Mouse (Mus musculus) hindbrain, embryonic 13.5 days (tissue): ENCODE measurements at regions not wholly inside any gene's neighbourhood (a gene's known extent, or its start where the extent isn't known, plus 50 kb on each side); places are given as distances from the start of the nearest gene placed in this dataset.

Experiments used
- ATAC-seq: fragments of 200-750 bp; cut with Nextera tagmentation; 2 replicates; pipeline ENCODE4 v1.8.0; 2017; ENCODE audit warnings: moderate TSS enrichment; ENCODE audit not compliant: low FRiP score
- H3K27ac ChIP-seq: fragments of 300-500 bp; sonication (generic); 2 replicates; pipeline ENCODE4 v1.5.1; 2015; ENCODE audit warnings: inconsistent platforms, mild to moderate bottlenecking, moderate library complexity
- H3K27me3 ChIP-seq: fragments of 300-500 bp; sonication (generic); 2 replicates; pipeline ENCODE4 v1.6.1; 2015; ENCODE audit warnings: mild to moderate bottlenecking, inconsistent platforms
- H3K36me3 ChIP-seq: fragments of 300-500 bp; sonication (generic); 2 replicates; pipeline ENCODE4 v1.6.1; 2015; ENCODE audit warnings: mild to moderate bottlenecking, inconsistent platforms
- H3K4me1 ChIP-seq: fragments of 300-500 bp; sonication (generic); replicated peaks from 2 replicates; pipeline ENCODE4 v1.6.1; 2015; ENCODE audit warnings: inconsistent platforms
- H3K4me2 ChIP-seq: fragments of 300-500 bp; sonication (generic); 2 replicates; pipeline ENCODE4 v1.6.1; 2015; ENCODE audit warnings: inconsistent platforms, mild to moderate bottlenecking, moderate library complexity
- H3K4me3 ChIP-seq: fragments of 300-500 bp; sonication (generic); 2 replicates; pipeline ENCODE4 v1.5.1; 2015; ENCODE audit warnings: mild to moderate bottlenecking, inconsistent platforms
- H3K9ac ChIP-seq: fragments of 300-500 bp; sonication (generic); 2 replicates; pipeline ENCODE4 v1.6.1; 2015; ENCODE audit warnings: mild to moderate bottlenecking, inconsistent platforms
- H3K9me3 ChIP-seq: fragments of 300-500 bp; sonication (generic); 2 replicates; pipeline ENCODE4 v1.6.1; 2016; ENCODE audit warnings: inconsistent platforms
- WGBS: fragments of 180-500 bp; shearing (Covaris S2); methylation state at CpG from one replicate; pipeline ENCODE4 v1.1.7; 2015; 5-methylcytosine and 5-hydroxymethylcytosine counted together

GRCm38 (mm10) chr19:15606440-15606839 is 340.7 kb downstream of the Psat1 start:
- H3K36me3 ChIP-seq, result no peaks in the 10 kb centered on the region
- WGBS, result 53% methylated on average over 4 of the region's 4 CpGs
- no peaks in the 10 kb centered on the region for H3K27me3 ChIP-seq
- H3K4me1 ChIP-seq, result peaks cover 19% of the 10 kb centered on the region
- H3K4me3 ChIP-seq, result no peak overlapping the region
- H3K27ac ChIP-seq, result no peak overlapping the region
- ATAC-seq, result no peak
- H3K9me3 ChIP-seq, result no peaks in the 10 kb centered on the region
- no peak overlapping the region for H3K4me2 ChIP-seq
- H3K9ac ChIP-seq, result no peak overlapping the region

DNA sequence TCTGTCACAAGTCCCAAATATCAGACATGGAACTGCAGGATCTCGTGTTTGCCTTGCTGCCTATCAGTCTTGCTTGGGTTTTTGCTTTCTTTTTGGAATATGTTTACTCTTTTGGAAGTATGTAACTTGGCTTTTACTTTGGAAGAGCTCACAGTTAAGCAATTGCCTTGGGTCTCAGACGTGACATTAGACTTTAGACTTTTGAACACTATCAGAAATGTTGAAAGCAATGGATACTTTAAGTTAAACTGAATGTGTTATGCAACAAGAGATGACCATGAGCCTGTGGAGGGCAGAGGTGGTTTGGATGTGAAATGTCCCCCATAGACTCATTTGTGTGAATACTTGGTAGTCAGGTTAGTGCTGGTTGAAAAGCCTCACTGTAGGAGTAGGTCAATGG is 354.3 kb downstream of the Psat1 start:
- WGBS, result 75% methylated on average over 2 of the region's 2 CpGs
- H3K9me3 ChIP-seq, result no peaks in the 10 kb centered on the region
- no peak for ATAC-seq

GRCm38 (mm10) chr19:15583782-15584693 is 363.1 kb downstream of the Psat1 start:
- Histone ChIP-seq H3K4me2 (peak overlapping the region; percentile 14), H3K9me3 (peaks cover 10% of the 10 kb centered on the region; the same call in 1 of the 2 replicates), H3K27me3 (0 out of 2 replicates have a peak, but pooled peaks cover 4% of the 10 kb centered on the region), H3K4me1 (peaks cover 19% of the 10 kb centered on the region), H3K4me3 (no peak overlapping the region), H3K36me3 (no peaks in the 10 kb centered on the region), H3K27ac (0 out of 2 replicates have a peak overlapping the region, but pooled peaks have one; percentile 26), H3K9ac (no peak overlapping the region)
- peak; percentile 78 for ATAC-seq
- 20% methylated on average over 15 of the region's 15 CpGs for WGBS

More for the DNA sequence above, 354.3 kb downstream of the Psat1 start:
- Histone ChIP-seq H3K9ac (no peak overlapping the region), H3K4me2 (no peak overlapping the region), H3K27ac (no peak overlapping the region), H3K27me3 (no peaks in the 10 kb centered on the region), H3K36me3 (no peaks in the 10 kb centered on the region), H3K4me1 (no peaks in the 10 kb centered on the region), H3K4me3 (no peak overlapping the region)

DNA sequence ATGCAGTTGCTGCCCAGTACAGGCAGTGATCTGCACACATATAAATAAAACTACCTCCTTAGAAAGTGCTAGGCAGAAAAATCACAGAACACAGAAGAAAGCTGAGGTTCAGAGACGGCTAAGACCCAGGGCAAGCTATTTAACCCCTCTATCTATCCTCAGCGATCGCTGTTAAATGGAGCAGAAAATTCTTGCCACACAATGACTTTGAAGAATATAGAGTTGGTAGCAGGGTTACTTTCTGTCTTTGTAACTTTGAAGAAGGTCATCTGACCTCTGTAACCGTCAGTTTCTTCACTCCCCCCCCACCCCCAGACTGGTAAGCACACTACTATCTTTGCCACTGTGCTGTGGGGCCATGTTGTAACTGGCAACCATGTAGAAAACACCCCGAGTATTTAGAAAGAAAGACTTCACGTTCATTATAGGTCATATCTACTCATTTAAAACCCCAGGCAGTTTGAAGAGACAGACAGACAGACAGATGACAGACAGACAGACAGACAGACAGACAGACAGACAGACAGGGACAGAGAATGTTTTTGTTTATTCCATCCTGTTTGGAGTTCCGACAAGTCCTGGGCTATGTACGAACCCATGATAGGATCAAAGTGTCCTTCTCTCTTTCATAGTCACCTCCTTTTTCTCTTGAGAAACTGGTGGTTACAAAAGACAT is 363.9 kb downstream of the Psat1 start:
- H3K4me2 ChIP-seq, result no peak overlapping the region
- ATAC-seq, result no peak
- 26% methylated on average over 8 of the region's 8 CpGs for WGBS

DNA sequence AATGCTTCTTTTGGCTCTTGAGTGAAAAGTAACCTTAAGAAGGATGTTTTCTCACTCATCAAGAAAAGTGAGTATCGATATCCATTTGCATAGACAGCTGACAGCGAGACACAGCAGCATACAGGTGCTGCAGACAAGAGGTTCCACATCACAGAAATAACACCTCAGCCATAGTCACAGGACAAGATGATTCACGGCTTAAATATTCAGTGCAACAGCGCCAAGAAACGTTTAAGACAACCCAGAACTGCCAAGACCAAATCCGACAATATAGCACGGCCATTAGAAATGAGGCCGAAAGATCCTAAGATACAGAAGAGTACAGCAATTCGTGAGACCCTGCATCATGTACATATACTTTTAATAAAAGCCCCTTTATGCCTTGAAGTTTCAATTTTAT is 375.9 kb downstream of the Psat1 start:
- Histone ChIP-seq H3K9ac (no peak overlapping the region), H3K27me3 (0 out of 2 replicates have a peak, but pooled peaks cover under 1% of the 10 kb centered on the region), H3K4me2 (no peak overlapping the region), H3K36me3 (no peaks in the 10 kb centered on the region), H3K27ac (no peak overlapping the region), H3K9me3 (no peaks in the 10 kb centered on the region), H3K4me3 (no peak overlapping the region), H3K4me1 (no peaks in the 10 kb centered on the region)
- 92% methylated on average over 9 of the region's 9 CpGs for WGBS
- no peak for ATAC-seq

More for the DNA sequence above, 363.9 kb downstream of the Psat1 start:
- peaks cover 10% of the 10 kb centered on the region; the same call in 1 of the 2 replicates for H3K9me3 ChIP-seq
- H3K27me3 ChIP-seq, result 0 out of 2 replicates have a peak, but pooled peaks cover 4% of the 10 kb centered on the region
- no peak overlapping the region for H3K4me3 ChIP-seq
- peaks cover 19% of the 10 kb centered on the region for H3K4me1 ChIP-seq
- no peaks in the 10 kb centered on the region for H3K36me3 ChIP-seq
- H3K27ac ChIP-seq, result 0 out of 2 replicates have a peak overlapping the region, but pooled peaks have one; percentile 26
- no peak overlapping the region for H3K9ac ChIP-seq

DNA sequence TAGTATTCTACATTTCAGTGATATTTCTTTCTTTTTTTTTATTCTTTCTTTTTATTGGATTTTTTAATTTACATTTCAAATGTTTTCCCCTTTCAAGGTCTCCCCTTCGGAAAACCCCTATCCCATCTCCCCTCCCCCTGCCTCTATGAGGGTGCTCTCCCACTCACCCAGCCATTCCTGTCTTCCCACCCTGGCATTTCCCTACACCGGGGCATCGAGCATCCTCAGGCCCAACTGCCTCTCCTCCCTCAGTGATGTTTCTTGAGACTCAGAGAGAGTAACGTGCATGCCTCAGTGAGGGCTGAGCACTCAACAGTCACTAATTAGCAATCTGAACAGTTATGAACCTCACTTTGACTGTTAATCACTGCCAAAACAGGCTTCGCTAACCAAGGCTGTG is 385.6 kb downstream of the Psat1 start:
- H3K4me3 ChIP-seq, result no peak overlapping the region
- no peaks in the 10 kb centered on the region for H3K9me3 ChIP-seq
- WGBS, result 83% methylated on average over 5 of the region's 5 CpGs
- no peak overlapping the region for H3K9ac ChIP-seq
- no peak overlapping the region for H3K4me2 ChIP-seq
- no peaks in the 10 kb centered on the region for H3K4me1 ChIP-seq
- no peaks in the 10 kb centered on the region for H3K27me3 ChIP-seq
- H3K36me3 ChIP-seq, result no peaks in the 10 kb centered on the region
- no peak for ATAC-seq
- H3K27ac ChIP-seq, result no peak overlapping the region

DNA sequence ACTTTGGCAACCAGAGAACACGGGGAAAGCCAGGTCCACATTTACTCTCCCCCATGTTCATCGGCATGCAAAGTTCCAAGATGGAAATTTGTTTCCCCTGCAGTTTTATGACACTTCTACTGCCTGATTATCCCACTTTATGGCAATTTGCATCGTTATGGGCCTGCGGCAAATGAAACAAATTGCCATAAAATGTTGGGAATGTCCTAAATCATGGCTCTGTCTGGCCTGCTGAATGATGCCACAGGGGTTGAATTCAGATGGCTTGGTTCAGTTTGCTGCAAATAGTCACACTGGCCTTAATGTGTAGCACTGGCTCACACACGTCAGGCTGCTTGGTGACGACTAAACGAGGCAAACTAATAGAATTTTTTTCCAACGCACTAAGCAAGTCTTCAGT is 393.2 kb downstream of the Psat1 start:
- no peaks in the 10 kb centered on the region for H3K4me1 ChIP-seq
- no peak overlapping the region for H3K27ac ChIP-seq
- WGBS, result 81% methylated on average over 8 of the region's 8 CpGs
- H3K27me3 ChIP-seq, result no peaks in the 10 kb centered on the region
- no peak overlapping the region for H3K4me2 ChIP-seq
- no peak for ATAC-seq
- H3K9me3 ChIP-seq, result no peaks in the 10 kb centered on the region
- H3K9ac ChIP-seq, result no peak overlapping the region
- H3K36me3 ChIP-seq, result no peaks in the 10 kb centered on the region
- H3K4me3 ChIP-seq, result no peak overlapping the region

GRCm38 (mm10) chr19:15517853-15518252 is 429.3 kb downstream of the Psat1 start:
- Histone ChIP-seq H3K36me3 (no peaks in the 10 kb centered on the region), H3K9ac (no peak overlapping the region), H3K4me2 (no peak overlapping the region), H3K4me3 (no peak overlapping the region), H3K27ac (no peak overlapping the region), H3K27me3 (no peaks in the 10 kb centered on the region), H3K9me3 (0 out of 2 replicates have a peak, but pooled peaks cover under 1% of the 10 kb centered on the region), H3K4me1 (peaks cover 15% of the 10 kb centered on the region)
- no peak for ATAC-seq
- 82% methylated on average over 3 of the region's 3 CpGs for WGBS

DNA sequence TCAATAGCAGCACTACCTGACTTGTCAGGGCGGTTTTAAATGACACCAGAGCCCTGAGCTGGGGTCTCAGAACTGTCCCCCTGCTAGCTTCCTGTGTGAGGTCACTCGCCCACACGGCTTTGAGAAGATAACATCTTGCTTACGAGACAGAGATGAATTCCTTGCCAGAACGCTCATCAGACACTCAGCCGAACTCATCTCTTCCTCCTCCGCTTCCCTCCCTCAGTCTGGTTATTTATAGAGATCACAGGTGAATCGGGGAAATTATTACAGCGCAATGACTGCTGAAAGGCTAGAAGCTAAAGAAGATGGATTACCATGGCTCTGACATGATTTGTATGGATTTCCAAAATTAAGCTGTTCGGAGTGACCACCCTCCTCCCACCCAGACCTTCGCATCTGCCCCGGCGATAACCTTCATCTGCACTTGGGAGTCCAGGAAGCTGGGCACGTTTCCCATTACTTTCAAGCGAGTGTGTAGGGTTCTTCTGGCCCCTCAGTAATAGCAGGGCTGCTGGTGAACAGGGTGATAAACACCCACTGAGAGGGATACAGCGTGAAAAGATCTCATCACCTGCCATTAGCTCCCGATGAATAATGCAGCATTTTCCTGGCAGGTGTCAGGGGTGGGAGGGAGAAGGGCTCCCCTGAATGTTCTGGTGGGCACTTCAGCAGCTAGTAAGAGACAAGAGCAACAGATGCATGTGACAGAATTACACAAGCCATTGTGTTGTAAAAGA is 430.4 kb downstream of the Psat1 start:
- Histone ChIP-seq H3K36me3 (no peaks in the 10 kb centered on the region), H3K9ac (no peak overlapping the region), H3K4me3 (no peak overlapping the region), H3K27me3 (no peaks in the 10 kb centered on the region), H3K4me2 (peak overlapping the region; percentile 45), H3K9me3 (no peaks in the 10 kb centered on the region), H3K27ac (peak overlapping the region; percentile 52), H3K4me1 (peaks cover 15% of the 10 kb centered on the region)
- peak; percentile 61; the same call in 1 of the 2 replicates for ATAC-seq
- WGBS, result 28% methylated on average over 17 of the region's 17 CpGs

GRCm38 (mm10) chr19:15513197-15513596 is 433.9 kb downstream of the Psat1 start:
- Histone ChIP-seq H3K4me3 (no peak overlapping the region), H3K4me1 (peaks cover 15% of the 10 kb centered on the region), H3K36me3 (no peaks in the 10 kb centered on the region), H3K4me2 (no peak overlapping the region), H3K27me3 (no peaks in the 10 kb centered on the region), H3K9ac (no peak overlapping the region), H3K9me3 (no peaks in the 10 kb centered on the region), H3K27ac (no peak overlapping the region)
- WGBS, result 86% methylated on average over 4 of the region's 4 CpGs
- no peak for ATAC-seq

DNA sequence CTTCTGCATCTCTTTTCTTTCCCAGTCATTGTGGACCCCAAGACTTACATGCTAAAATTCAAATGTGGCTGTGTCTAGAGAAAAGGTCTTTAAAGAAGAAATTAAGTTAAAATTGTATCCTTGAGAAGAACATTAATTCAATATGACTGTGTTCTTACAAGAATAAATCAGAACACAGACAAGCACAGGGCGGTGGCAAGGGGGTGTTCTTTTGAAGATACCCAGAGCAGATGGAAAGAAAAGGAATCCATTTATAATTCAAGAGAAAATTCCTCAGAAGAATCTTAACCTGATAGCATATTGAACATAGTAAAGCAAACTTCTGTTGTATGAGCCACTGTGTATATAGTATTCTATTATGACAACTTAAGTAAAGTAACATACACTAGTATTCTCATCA is 436.7 kb downstream of the Psat1 start:
- no peaks in the 10 kb centered on the region for H3K36me3 ChIP-seq
- H3K27me3 ChIP-seq, result no peaks in the 10 kb centered on the region
- H3K4me1 ChIP-seq, result no peaks in the 10 kb centered on the region
- no peak overlapping the region for H3K27ac ChIP-seq
- H3K9ac ChIP-seq, result no peak overlapping the region
- no peaks in the 10 kb centered on the region for H3K9me3 ChIP-seq
- no peak overlapping the region for H3K4me2 ChIP-seq
- ATAC-seq, result no peak
- WGBS, result 85% methylated on average over 1 of the region's 1 CpGs
- no peak overlapping the region for H3K4me3 ChIP-seq

GRCm38 (mm10) chr19:15502985-15503354 is 444.2 kb downstream of the Psat1 start:
- ATAC-seq, result no peak
- 52% methylated on average over 1 of the region's 1 CpGs for WGBS
- H3K36me3 ChIP-seq, result no peaks in the 10 kb centered on the region
- H3K27ac ChIP-seq, result no peak overlapping the region
- no peaks in the 10 kb centered on the region for H3K9me3 ChIP-seq
- H3K4me1 ChIP-seq, result peaks cover 12% of the 10 kb centered on the region
- no peaks in the 10 kb centered on the region for H3K27me3 ChIP-seq
- H3K4me3 ChIP-seq, result no peak overlapping the region
- H3K9ac ChIP-seq, result no peak overlapping the region
- no peak overlapping the region for H3K4me2 ChIP-seq
